ENCODE assay signal across 8 mouse cellular contexts in genomic region chr2:132251911-132252310, GRCm38 (mm10). TPM values are rescaled to one million over a fixed set of nuclear protein-coding genes. Genes with fewer than 3 reads are reported as not detected.
DNase-seq lines count a peak whose midpoint lies in the region; ATAC-seq and TF ChIP-seq lines count a peak whose summit lies in the region.

No protein-coding gene starts in this region.

- peak overlapping the region; percentile 62 for H3K4me2 ChIP-seq in embryonic facial prominence, embryonic 14.5 days (ENCODE audit: low read depth, low read length)
- H3K4me2 ChIP-seq in intestine, postnatal 0 days (replicated peaks; ENCODE audit: low read depth), result peak overlapping the region; percentile 81
- H3K4me2 ChIP-seq in neural tube, embryonic 13.5 days, result peak overlapping the region; percentile 69

- WGBS in liver, adult 2 months, result 10% methylated on average over 8 of the region's 8 CpGs
- 8% methylated on average over 8 of the region's 8 CpGs for WGBS in embryonic facial prominence, embryonic 14.5 days
- WGBS in intestine, postnatal 0 days, result 5% methylated on average over 8 of the region's 8 CpGs
- WGBS in neural tube, embryonic 13.5 days, result 12% methylated on average over 8 of the region's 8 CpGs

- peaks cover 3% of the 10 kb centered on the region; the same call in 1 of the 2 replicates for H3K4me1 ChIP-seq in liver, adult 2 months (ENCODE audit: control insufficient read depth, insufficient read depth, low read length)
- peaks cover 15% of the 10 kb centered on the region for H3K4me1 ChIP-seq in embryonic facial prominence, embryonic 14.5 days (ENCODE audit: control insufficient read depth, insufficient read depth, low read length)
- peaks cover 4% of the 10 kb centered on the region; the same call in 1 of the 2 replicates for H3K4me1 ChIP-seq in intestine, postnatal 0 days (replicated peaks; ENCODE audit: control insufficient read depth, insufficient read depth, low read length)
- peaks cover 37% of the 10 kb centered on the region for H3K4me1 ChIP-seq in neural tube, embryonic 13.5 days (replicated peaks)

- TF ChIP-seq POLR2A in liver, adult 2 months (IDR thresholded peaks at IDR 0.05; ENCODE audit: extremely low read depth, insufficient read depth, low read length), result no peak

- no peak overlapping the region; the same call in 1 of the 2 replicates for H3K9ac ChIP-seq in liver, adult 2 months (ENCODE audit: low read depth, low read length)
- H3K9ac ChIP-seq in embryonic facial prominence, embryonic 14.5 days (ENCODE audit: low read depth, low read length), result peak overlapping the region; percentile 67
- peak overlapping the region; percentile 58 for H3K9ac ChIP-seq in intestine, postnatal 0 days (ENCODE audit: low read depth, low read length)
- peak overlapping the region; percentile 65 for H3K9ac ChIP-seq in neural tube, embryonic 13.5 days

- no peak for TF ChIP-seq CTCF in liver, adult 2 months (IDR thresholded peaks at IDR 0.05; ENCODE audit: low read depth, low read length)
- no peak for TF ChIP-seq CTCF in intestine, postnatal 0 days (IDR thresholded peaks at IDR 0.05; ENCODE audit: low read depth)

- H3K27ac ChIP-seq in liver, adult 2 months (replicated peaks; ENCODE audit: insufficient read depth, low read depth, low read length), result no peak overlapping the region
- H3K27ac ChIP-seq in embryonic facial prominence, embryonic 14.5 days (replicated peaks; ENCODE audit: low read depth, low read length), result peak overlapping the region; percentile 41
- H3K27ac ChIP-seq in intestine, postnatal 0 days (ENCODE audit: low read depth, low read length), result no peak overlapping the region
- H3K27ac ChIP-seq in neural tube, embryonic 13.5 days (replicated peaks), result no peak overlapping the region

- no peak for ATAC-seq in embryonic facial prominence, embryonic 14.5 days (ENCODE audit: low read depth)
- no peak for ATAC-seq in intestine, postnatal 0 days
- no peak for ATAC-seq in neural tube, embryonic 13.5 days (ENCODE audit: low read depth)

- H3K4me3 ChIP-seq in liver, adult 2 months (ENCODE audit: insufficient read depth, low read depth, low read length), result peak overlapping the region; percentile 64; the same call in 1 of the 2 replicates
- H3K4me3 ChIP-seq in embryonic facial prominence, embryonic 14.5 days (ENCODE audit: low read depth, low read length), result peak overlapping the region; percentile 54
- H3K4me3 ChIP-seq in intestine, postnatal 0 days (ENCODE audit: low read depth, low read length), result peak overlapping the region; percentile 74
- H3K4me3 ChIP-seq in neural tube, embryonic 13.5 days, result peak overlapping the region; percentile 55

- H3K27me3 ChIP-seq in liver, adult 2 months (ENCODE audit: control insufficient read depth, insufficient read depth, low read length), result no peaks in the 10 kb centered on the region
- H3K27me3 ChIP-seq in embryonic facial prominence, embryonic 14.5 days (replicated peaks; ENCODE audit: control insufficient read depth, insufficient read depth, low read length), result no peaks in the 10 kb centered on the region
- H3K27me3 ChIP-seq in intestine, postnatal 0 days (replicated peaks; ENCODE audit: control insufficient read depth, insufficient read depth, low read length), result no peaks in the 10 kb centered on the region
- no peaks in the 10 kb centered on the region for H3K27me3 ChIP-seq in neural tube, embryonic 13.5 days

- H3K79me2 ChIP-seq in liver, adult 2 months (ENCODE audit: control insufficient read depth, insufficient read depth, low read length), result no peaks in the 10 kb centered on the region

- H3K9me3 ChIP-seq in embryonic facial prominence, embryonic 14.5 days (ENCODE audit: control insufficient read depth, low read length), result no peaks in the 10 kb centered on the region
- no peaks in the 10 kb centered on the region for H3K9me3 ChIP-seq in intestine, postnatal 0 days (ENCODE audit: control insufficient read depth)
- no peaks in the 10 kb centered on the region for H3K9me3 ChIP-seq in neural tube, embryonic 13.5 days

- DNase-seq in liver, adult 2 months (ENCODE audit: extremely low read depth, low read depth, low spot score), result no peak
- DNase-seq in liver, result no peak
- DNase-seq in embryonic facial prominence, embryonic 14.5 days (ENCODE audit: low spot score), result no peak
- DNase-seq in adrenal gland, postnatal 25 days, result no peak
- no peak for DNase-seq in cerebellum, adult 11-12 months
- DNase-seq in embryo, embryonic 10 days (ENCODE audit: low spot score), result no peak

- peaks cover 5% of the 10 kb centered on the region for H3K36me3 ChIP-seq in liver, adult 2 months (ENCODE audit: control insufficient read depth, insufficient read depth, low read length)
- peaks cover 33% of the 10 kb centered on the region for H3K36me3 ChIP-seq in embryonic facial prominence, embryonic 14.5 days (ENCODE audit: control insufficient read depth, insufficient read depth, low read length)
- peaks cover 17% of the 10 kb centered on the region for H3K36me3 ChIP-seq in intestine, postnatal 0 days (ENCODE audit: control insufficient read depth, insufficient read depth)
- peaks cover 20% of the 10 kb centered on the region for H3K36me3 ChIP-seq in neural tube, embryonic 13.5 days

RNA-seq across cellular contexts. Expression of gene Pcna, which starts 1.2 kb away (rescaled TPM):
- total RNA-seq in liver, adult 2 months (2014; rRNA removed), result 39.0 and 47.1 TPM in 2 replicates
- polyA plus RNA-seq in liver, adult 2 months (2012; rRNA removed), result 20.6 and 22.5 TPM in 2 replicates
- 222 and 238 TPM in 2 replicates for polyA plus RNA-seq in embryonic facial prominence, embryonic 14.5 days (2014; fragmentation: Nextera tagmentation; extraction: Ambion mirVana)
- polyA plus RNA-seq in intestine, postnatal 0 days (2015; fragmentation: Nextera tagmentation; extraction: Ambion mirVana), result 105 and 106 TPM in 2 replicates
- polyA plus RNA-seq in neural tube, embryonic 13.5 days (2015; fragmentation: Nextera tagmentation; extraction: Ambion mirVana), result 110 and 127 TPM in 2 replicates
- 92.6 and 103 TPM in 2 replicates for total RNA-seq in adrenal gland, postnatal 25 days (2021)

RNA-seq across cellular contexts. Expression of gene Tmem230, which starts 4.3 kb away (rescaled TPM):
- 14.8 and 23.0 TPM in 2 replicates for total RNA-seq in liver, adult 2 months (2014; rRNA removed)
- 35.2 and 76.3 TPM in 2 replicates for polyA plus RNA-seq in liver, adult 2 months (2012; rRNA removed)
- 50.9 and 53.7 TPM in 2 replicates for polyA plus RNA-seq in embryonic facial prominence, embryonic 14.5 days (2014; fragmentation: Nextera tagmentation; extraction: Ambion mirVana)
- polyA plus RNA-seq in intestine, postnatal 0 days (2015; fragmentation: Nextera tagmentation; extraction: Ambion mirVana), result 31.2 and 34.3 TPM in 2 replicates
- 51.7 and 58.1 TPM in 2 replicates for polyA plus RNA-seq in neural tube, embryonic 13.5 days (2015; fragmentation: Nextera tagmentation; extraction: Ambion mirVana)
- total RNA-seq in adrenal gland, postnatal 25 days (2021), result 46.2 and 46.4 TPM in 2 replicates

RNA-seq across cellular contexts. Expression of gene Cds2, which starts 11.0 kb away (rescaled TPM):
- 48.1 and 63.4 TPM in 2 replicates for total RNA-seq in liver, adult 2 months (2014; rRNA removed)
- polyA plus RNA-seq in liver, adult 2 months (2012; rRNA removed), result 41.6 and 43.8 TPM in 2 replicates
- 19.1 and 22.5 TPM in 2 replicates for polyA plus RNA-seq in embryonic facial prominence, embryonic 14.5 days (2014; fragmentation: Nextera tagmentation; extraction: Ambion mirVana)
- 16.2 and 17.3 TPM in 2 replicates for polyA plus RNA-seq in intestine, postnatal 0 days (2015; fragmentation: Nextera tagmentation; extraction: Ambion mirVana)
- polyA plus RNA-seq in neural tube, embryonic 13.5 days (2015; fragmentation: Nextera tagmentation; extraction: Ambion mirVana), result 49.6 and 53.6 TPM in 2 replicates
- total RNA-seq in adrenal gland, postnatal 25 days (2021), result 70.5 and 91.0 TPM in 2 replicates
